Mouse (Mus musculus) heart, postnatal 0 days (tissue): ENCODE measurements around the gene Tnfrsf18. TPM values are rescaled to one million over a fixed set of nuclear protein-coding genes. Genes with fewer than 3 reads are reported as not detected.

Experiments used
- ATAC-seq: fragments of 200-750 bp; cut with Nextera tagmentation; 2 replicates; pipeline ENCODE4 v1.8.0; 2017; ENCODE audit warnings: low read depth, moderate number of reproducible peaks, moderate library complexity; ENCODE audit not compliant: insufficient read depth
- DNase-seq: peaks from one replicate; pipeline ENCODE4 v3.0.0-alpha.2; 2016; ENCODE audit warnings: low spot score
- H3K27ac ChIP-seq: fragments of 300-500 bp; sonication (generic); 2 replicates; pipeline ENCODE4 v1.5.1; 2014; ENCODE audit warnings: low read depth, mild to moderate bottlenecking
- H3K27me3 ChIP-seq: fragments of 300-500 bp; sonication (generic); 2 replicates; pipeline ENCODE4 v1.6.1; 2014; ENCODE audit warnings: low read length, mixed read lengths; ENCODE audit not compliant: control insufficient read depth, insufficient read depth
- H3K36me3 ChIP-seq: fragments of 300-500 bp; sonication (generic); replicated peaks from 2 replicates; pipeline ENCODE4 v1.6.1; 2014; ENCODE audit warnings: low read length, mixed read lengths; ENCODE audit not compliant: control insufficient read depth, insufficient read depth
- H3K4me1 ChIP-seq: fragments of 300-500 bp; sonication (generic); 2 replicates; pipeline ENCODE4 v1.6.1; 2014; ENCODE audit warnings: antibody characterized with exemption; ENCODE audit not compliant: control insufficient read depth, insufficient read depth
- H3K4me2 ChIP-seq: fragments of 300-500 bp; sonication (generic); 2 replicates; pipeline ENCODE4 v1.6.1; 2014; ENCODE audit warnings: low read depth, mild to moderate bottlenecking, low read length, moderate library complexity
- H3K4me3 ChIP-seq: fragments of 300-500 bp; sonication (generic); 2 replicates; pipeline ENCODE4 v1.5.1; 2014; ENCODE audit warnings: low read depth, low read length
- H3K9ac ChIP-seq: fragments of 300-500 bp; sonication (generic); replicated peaks from 2 replicates; pipeline ENCODE4 v1.6.1; 2014; ENCODE audit warnings: low read depth, low read length, mixed read lengths
- H3K9me3 ChIP-seq: fragments of 300-500 bp; sonication (generic); replicated peaks from 2 replicates; pipeline ENCODE4 v1.6.1; 2016; ENCODE audit warnings: low read length; ENCODE audit not compliant: control insufficient read depth
- CTCF ChIP-seq: IDR thresholded peaks from 2 replicates; pipeline ENCODE4 v1.5.1; 2016; ENCODE audit warnings: antibody characterized with exemption, control low read depth, low read depth
- EP300 ChIP-seq: IDR thresholded peaks from 2 replicates; pipeline ENCODE4 v1.6.1; 2016; ENCODE audit warnings: antibody characterized with exemption, low read depth
- WGBS: fragments of 180-500 bp; shearing (Covaris S2); extraction: QIAGEN DNeasy Blood & Tissue Kit; methylation state at CpG from one replicate; pipeline ENCODE4 v1.1.7; 2014; 5-methylcytosine and 5-hydroxymethylcytosine counted together
- polyA plus RNA-seq: library from polyadenylated mRNA; unstranded; fragments of >200 nt; fragmentation: Nextera tagmentation; extraction: Ambion mirVana; gene quantifications from 2 replicates; pipeline ENCODE4 v1.2.1, GENCODE M21; 2015
- total RNA-seq: library from RNA; depleted of rRNA; stranded (reverse); fragments of >200 nt; gene quantifications from 2 replicates; pipeline ENCODE4 v1.2.3, GENCODE M21; 2014; ENCODE audit warnings: low replicate concordance

Gene Tnfrsf18
- total and polyA plus RNA-seq, 2 experiments from 2014 or later: 1.00 TPM; not detected in 1

DNA sequence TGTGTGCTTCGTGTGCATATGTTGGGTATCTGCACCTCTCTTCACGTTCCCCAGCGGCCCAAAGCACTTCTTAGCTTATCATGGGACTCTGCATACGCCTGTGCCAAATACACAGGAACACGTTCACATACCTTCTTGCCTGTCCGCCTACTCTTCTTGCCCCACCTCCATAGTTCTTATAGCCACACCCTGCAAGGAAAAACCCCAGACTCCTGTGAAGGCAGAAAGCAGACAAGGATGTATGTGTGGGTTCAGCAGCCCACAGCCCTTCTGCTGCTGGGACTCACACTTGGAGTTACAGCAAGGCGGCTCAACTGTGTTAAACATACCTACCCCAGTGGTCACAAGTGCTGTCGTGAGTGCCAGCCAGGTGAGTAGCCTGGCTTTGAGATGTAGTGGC lies 12.3 kb upstream of the Tnfrsf18 start, which contains the start of gene Tnfrsf4:
TSS of gene Tnfrsf4 (plus strand) at position 207 of the 400 bp plus-strand sequence.
- H3K36me3 ChIP-seq: peaks cover 40% of the 10 kb centered on the region

DNA sequence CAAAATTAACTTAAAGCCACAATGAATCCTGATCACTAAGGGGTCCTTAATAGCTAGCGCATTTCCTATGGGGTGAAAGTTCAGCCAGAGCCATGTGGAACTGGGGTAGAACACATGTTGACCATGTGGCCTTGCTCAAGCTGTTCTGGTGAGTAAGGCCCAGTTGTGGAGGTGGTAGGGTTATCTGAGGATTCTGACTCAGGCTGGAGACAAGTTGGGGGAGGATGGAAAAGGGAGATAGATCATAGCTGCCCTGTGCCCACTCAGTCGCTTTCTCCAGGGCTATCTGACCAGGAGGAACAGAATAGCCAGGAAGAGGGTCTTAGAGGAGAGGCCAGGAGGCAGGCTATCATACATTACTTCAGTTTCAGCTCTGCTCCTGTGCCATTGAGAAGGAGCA lies 11.5 kb upstream of the Tnfrsf18 start:
- peaks cover 32% of the 10 kb centered on the region for H3K36me3 ChIP-seq
- H3K4me1 ChIP-seq: no peaks in the 10 kb centered on the region
- no peaks in the 10 kb centered on the region for H3K27me3 ChIP-seq
- H3K4me3 ChIP-seq: no peak overlapping the region
- DNase-seq: no peak
- H3K4me2 ChIP-seq: no peak overlapping the region
- ATAC-seq: no peak
- no peak overlapping the region for H3K9ac ChIP-seq
- no peaks in the 10 kb centered on the region for H3K9me3 ChIP-seq
- H3K27ac ChIP-seq: no peak overlapping the region
- TF ChIP-seq CTCF (no peak), EP300 (no peak)
- 73% methylated on average over 2 of the region's 2 CpGs for WGBS

More for the DNA sequence above, 12.3 kb upstream of the Tnfrsf18 start, which contains the start of gene Tnfrsf4:
- H3K27me3 ChIP-seq: no peaks in the 10 kb centered on the region
- DNase-seq (no peak), ATAC-seq (no peak)
- no peak within 1 kb of the TSS for H3K27ac ChIP-seq
- no peak within 1 kb of the TSS for H3K4me2 ChIP-seq
- H3K9ac ChIP-seq: no peak within 1 kb of the TSS
- H3K9me3 ChIP-seq: no peaks in the 10 kb centered on the region
- no peak within 1 kb of the TSS for H3K4me3 ChIP-seq
- 67% methylated on average over 8 of the region's 8 CpGs for WGBS
- TF ChIP-seq CTCF (no peak), EP300 (no peak)
- no peaks in the 10 kb centered on the region for H3K4me1 ChIP-seq

DNA sequence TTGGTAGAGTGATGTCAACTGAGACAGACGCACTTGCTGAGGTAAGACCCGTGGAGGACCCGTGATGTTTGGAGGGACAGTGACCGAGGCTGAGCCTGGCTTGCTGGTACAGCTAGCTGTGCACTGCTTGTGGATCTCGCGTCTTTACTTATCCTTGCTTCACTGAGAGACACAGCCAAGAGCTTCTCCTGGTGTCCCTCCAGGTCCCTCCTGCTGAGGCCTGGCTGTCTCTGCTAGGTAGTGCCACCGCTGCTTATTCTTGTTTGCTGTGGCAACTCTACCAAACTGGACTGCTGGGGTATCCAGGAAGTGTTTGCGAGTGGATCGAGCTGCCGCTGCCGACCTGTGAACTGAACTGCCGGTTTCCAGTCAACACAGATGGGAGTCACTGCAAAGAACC lies 6.2 kb upstream of the Tnfrsf18 start:
- no peak overlapping the region for H3K4me3 ChIP-seq
- no peaks in the 10 kb centered on the region for H3K4me1 ChIP-seq
- WGBS: 86% methylated on average over 12 of the region's 12 CpGs
- H3K4me2 ChIP-seq: no peak overlapping the region
- H3K9ac ChIP-seq: no peak overlapping the region
- H3K27ac ChIP-seq: no peak overlapping the region
- ATAC-seq (no peak), DNase-seq (no peak)
- no peaks in the 10 kb centered on the region for H3K27me3 ChIP-seq
- TF ChIP-seq CTCF (no peak), EP300 (no peak)
- peaks cover 7% of the 10 kb centered on the region; the same call in 1 of the 2 replicates for H3K36me3 ChIP-seq
- H3K9me3 ChIP-seq: no peaks in the 10 kb centered on the region

DNA sequence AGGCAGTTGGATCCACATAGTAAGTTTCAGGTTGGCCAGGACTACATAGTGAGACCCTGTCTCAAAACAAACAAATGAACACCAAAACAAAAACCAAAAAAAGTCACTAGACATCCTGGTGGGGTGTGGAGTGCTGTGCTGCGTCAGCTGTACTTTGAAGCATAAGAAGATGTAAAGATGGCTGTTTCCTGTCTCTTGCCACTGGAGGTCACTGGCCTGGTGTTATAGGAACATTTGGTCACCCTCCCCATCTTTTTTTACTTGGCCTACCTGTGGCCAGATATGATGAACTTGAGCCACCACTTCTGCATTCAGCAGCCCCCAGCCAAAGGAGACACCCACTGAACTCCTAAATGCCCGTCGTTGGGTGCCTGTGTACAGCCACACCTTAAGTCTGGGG lies 4.6 kb upstream of the Tnfrsf18 start:
- Histone ChIP-seq H3K4me3 (no peak overlapping the region), H3K9me3 (no peaks in the 10 kb centered on the region), H3K9ac (no peak overlapping the region), H3K4me1 (peaks cover 9% of the 10 kb centered on the region; the same call in 1 of the 2 replicates), H3K27ac (no peak overlapping the region), H3K4me2 (no peak overlapping the region), H3K27me3 (no peaks in the 10 kb centered on the region), H3K36me3 (0 out of 2 replicates have a peak, but pooled peaks cover under 1% of the 10 kb centered on the region)
- WGBS: 58% methylated on average over 3 of the region's 3 CpGs
- ATAC-seq (no peak), DNase-seq (no peak)
- TF ChIP-seq EP300 (no peak), CTCF (no peak)

DNA sequence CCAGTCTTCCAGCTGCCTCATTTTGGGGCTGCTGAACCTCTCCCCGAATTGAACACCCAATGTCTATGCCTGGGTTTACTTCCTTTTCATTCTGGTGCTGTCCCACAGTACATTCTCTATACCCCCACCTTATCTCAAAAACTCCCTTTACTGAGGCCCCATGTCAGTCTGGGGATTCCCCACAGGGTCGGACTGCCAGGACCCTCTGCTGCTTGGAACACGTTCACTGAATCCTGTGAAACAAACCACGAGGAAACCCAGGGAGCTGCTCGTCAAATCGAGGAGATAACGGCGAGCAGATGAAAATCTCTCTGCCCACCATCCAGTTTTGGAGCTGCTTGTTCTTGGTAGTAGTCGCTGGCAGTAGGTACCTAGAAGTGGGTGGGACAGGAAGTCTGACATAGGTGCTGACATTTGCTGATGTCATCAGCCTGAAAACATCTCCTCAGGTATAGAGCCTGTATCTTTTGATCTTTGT lies 4.0 kb upstream of the Tnfrsf18 start:
- 29% methylated on average over 9 of the region's 9 CpGs for WGBS
- Histone ChIP-seq H3K27me3 (no peaks in the 10 kb centered on the region), H3K9ac (no peak overlapping the region), H3K27ac (no peak overlapping the region), H3K4me2 (no peak overlapping the region), H3K4me1 (peaks cover 10% of the 10 kb centered on the region; the same call in 1 of the 2 replicates), H3K4me3 (no peak overlapping the region), H3K36me3 (no peaks in the 10 kb centered on the region), H3K9me3 (no peaks in the 10 kb centered on the region)
- TF ChIP-seq CTCF: no peak
- no peak for TF ChIP-seq EP300
- ATAC-seq (no peak), DNase-seq (no peak)

DNA sequence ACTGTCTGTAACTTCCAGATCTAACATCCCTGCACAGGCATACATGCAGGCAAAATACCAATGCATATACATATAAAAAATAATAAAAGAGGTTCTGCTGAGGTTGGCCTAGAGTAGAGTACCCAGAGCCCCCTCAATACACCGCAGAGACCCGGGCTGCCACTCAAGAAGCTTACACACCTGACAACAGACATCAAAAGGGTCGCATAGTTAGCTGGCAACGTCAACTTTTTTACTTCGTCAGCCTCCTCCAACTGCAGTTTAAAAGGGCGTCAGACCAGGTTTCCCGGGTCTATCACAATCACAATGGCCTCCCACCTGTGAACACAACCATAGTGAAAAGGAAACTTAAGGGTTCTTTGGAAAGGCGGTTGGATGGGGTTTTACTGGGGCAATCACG lies 2.4 kb upstream of the Tnfrsf18 start:
- Histone ChIP-seq H3K9ac (no peak overlapping the region), H3K4me1 (peaks cover 10% of the 10 kb centered on the region; the same call in 1 of the 2 replicates), H3K27ac (no peak overlapping the region), H3K36me3 (no peaks in the 10 kb centered on the region; the same call in 1 of the 2 replicates), H3K9me3 (no peaks in the 10 kb centered on the region), H3K4me2 (no peak overlapping the region), H3K4me3 (no peak overlapping the region), H3K27me3 (no peaks in the 10 kb centered on the region)
- no peak for DNase-seq
- ATAC-seq: no peak
- WGBS: 85% methylated on average over 9 of the region's 9 CpGs
- no peak for TF ChIP-seq EP300
- TF ChIP-seq CTCF: no peak
